Mouse (Mus musculus) cerebellum, adult 2 months (tissue): ENCODE data around the gene Ifit1bl1.

Experiments
- CTCF ChIP-seq: fragments of 200-500 bp; IDR thresholded peaks from 2 replicates; pipeline ENCODE4 v1.5.1; 2011; ENCODE audit warnings: low read depth, mild to moderate bottlenecking, control low read depth, low read length, moderate library complexity, borderline replicate concordance; ENCODE audit not compliant: insufficient read depth
- POLR2A ChIP-seq: fragments of 200-500 bp; IDR thresholded peaks from 2 replicates; pipeline ENCODE4 v1.6.1; 2011; ENCODE audit warnings: low read length, control low read depth, borderline replicate concordance; ENCODE audit not compliant: insufficient read depth

DNA sequence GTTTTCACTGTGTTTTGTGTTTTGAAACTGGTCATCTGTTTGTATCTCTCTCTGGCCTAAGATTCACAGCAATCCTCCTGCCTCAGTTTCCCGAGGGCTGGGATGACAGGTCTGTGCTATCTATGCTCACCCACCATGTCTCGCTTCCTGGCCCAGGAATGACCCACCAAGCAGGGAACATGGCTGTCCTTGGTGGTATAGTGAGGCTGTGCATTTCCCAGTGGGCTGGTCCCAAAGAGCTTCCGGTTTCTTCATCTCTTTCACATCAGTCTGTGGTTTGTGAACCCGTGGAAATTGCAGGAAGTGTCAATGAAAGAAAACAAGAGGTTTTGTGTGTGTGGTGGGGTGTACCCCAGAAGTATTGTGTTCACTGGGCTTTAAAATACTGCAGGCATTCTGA lies 22.9 kb upstream of the Ifit1bl1 start:
- TF ChIP-seq CTCF, result no peak
- no peak for TF ChIP-seq POLR2A
